Mouse (Mus musculus) frontal cortex, postnatal 25 days (tissue): Measurements from ENCODE around the gene Il27.
"Not testable (repeated sequence)": the region's sequence is repeated elsewhere in the genome, so short reads cannot be mapped to it uniquely, and the experiment has no call there.

Experiments
- DNase-seq, 2 experiments: peaks; one replicate each; pipeline ENCODE4 v3.0.0; 2022; ENCODE audit warnings: low spot score in 2 of 2

The Il27 gene

DNA sequence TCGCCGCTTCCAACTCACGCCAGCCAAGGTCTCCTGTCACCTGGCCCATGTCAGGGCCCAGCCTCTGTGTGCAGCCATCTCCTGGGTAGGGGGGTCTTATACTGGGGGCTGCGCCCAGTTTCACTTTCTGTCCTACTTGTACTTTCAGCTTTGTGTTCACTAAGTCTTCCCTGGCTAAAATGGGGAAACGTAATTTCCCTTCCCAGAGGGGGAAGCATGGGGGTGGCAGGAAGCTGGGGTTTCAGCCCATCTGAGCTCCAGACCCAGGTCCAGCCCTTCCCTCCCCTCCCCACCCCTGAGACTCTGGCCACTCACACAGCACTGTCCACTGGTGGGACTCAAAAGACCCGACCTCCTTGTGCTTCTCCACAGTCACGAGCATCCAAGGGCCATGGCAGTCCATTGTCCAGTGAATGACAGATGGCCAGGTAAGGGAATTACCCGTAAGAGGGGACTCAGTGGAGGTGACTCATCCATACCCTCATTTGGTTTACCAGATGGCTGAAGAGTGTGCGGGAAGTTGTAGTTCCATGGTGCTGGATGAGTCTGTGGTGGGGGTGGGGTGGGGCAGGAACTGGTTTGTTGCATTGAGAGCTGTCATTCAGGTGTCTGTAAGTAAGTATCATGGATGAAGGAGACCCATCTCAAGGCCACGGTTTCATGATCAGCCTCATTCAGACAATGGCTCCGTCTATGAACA is at the start of gene Il27:
Gene Il27 (minus strand): TSS at position 80 of the 700 bp plus-strand sequence.
- DNase-seq: no peak

DNA sequence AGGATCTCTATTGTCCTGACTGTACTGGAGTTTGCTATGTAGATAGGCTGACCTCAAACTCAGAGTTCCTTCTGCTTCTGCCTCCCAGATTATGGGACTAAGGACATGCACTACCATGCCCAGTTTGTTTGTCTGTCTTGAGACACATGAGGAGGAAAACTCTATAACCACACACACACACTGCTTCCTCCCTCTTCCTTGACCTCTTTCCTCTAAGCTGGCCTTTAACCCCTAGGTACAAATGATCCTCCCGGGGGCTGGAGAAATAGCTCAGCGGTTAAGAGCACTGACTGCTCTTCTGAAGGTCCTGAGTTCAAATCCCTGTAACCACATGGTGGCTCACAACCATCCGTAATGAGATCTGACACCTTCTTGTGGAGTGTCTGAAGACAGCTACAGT is 49.6 kb upstream of the Il27 start:
- no peak for DNase-seq

DNA sequence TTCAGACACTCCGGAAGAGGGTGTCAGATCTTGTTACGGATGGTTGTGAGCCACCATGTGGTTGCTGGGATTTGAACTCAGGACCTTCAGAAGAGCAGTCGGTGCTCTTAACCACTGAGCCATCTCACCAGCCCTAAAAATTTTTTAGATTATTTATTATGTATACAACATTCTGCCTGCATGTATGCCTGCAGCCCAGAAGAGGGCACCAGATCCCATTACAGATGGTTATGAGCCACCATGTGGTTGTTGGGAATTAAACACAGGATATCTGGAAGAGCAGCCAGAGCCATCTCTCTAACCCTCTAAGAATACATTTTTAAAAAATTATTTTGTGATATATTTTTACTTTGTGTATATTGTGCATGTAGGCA is 48.5 kb upstream of the Il27 start:
- DNase-seq: not testable (repeated sequence)

DNA sequence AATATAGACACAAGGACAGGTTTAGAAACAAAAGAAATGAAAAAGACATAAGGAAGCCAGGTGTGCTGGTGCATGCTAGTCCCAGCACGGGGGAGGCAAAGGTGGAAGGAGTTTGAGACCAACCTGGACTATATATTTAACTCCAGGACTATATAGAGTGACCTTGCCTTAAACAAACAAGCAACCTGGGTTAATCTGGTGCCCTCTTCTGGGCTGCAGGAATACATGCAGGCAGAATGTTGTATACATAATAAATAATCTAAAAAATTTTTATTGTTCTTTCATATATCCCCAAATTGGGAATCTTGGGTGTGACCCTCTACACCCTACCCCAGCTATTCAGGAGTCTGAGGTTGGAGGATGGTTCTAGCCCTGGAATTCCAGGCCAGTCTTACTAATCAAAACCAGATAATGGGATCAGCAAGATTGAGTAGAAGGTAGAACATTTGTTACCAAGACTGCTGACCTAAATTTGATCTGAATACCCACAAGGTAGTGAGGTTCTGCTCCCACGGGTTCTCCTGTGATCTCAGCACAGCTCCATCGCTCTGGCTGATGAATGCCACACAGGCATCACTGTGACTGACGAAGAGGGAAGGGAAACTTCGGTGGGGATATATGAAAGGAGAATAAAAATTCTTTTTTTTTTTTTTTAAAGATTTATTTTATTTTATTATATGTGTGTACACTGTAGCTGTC is 48.0 kb upstream of the Il27 start:
- DNase-seq: no peak

DNA sequence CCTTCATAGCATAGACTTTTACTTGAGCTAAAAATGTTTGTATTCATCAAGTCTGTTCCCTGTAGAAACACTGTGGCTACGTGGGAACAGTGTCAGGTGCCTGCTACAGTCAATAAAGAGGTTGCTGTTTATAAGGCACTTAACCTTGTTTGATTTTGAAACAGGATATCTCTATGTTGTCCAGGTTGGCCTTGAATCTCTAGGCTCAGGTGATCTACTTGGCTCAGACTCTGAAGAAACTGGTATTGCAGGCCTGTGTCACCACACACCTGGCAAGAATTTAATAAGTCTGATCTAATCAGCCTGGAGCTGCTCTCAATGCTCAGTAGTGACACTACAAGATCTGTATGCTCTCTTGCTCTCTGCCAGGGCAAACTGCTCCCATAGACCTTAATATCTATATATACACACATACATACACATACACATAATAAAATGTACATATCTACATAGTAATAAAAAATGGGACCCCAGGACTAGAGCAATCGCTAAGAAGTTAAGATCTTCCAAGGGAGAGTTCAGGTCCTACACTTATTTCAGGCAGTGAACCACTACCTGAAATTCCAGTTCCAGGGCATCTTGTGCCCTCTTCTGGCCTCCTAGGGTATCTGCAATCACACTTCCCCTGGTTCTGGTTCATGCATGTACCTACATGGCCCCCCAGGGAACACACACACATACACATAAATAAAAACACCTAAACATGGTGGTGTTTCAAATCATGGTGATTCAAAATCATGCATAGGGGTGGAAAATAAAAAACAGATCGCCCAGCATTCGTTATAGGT is 42.2 kb upstream of the Il27 start:
- DNase-seq: peak in 1 of 2 experiments; percentile 11

DNA sequence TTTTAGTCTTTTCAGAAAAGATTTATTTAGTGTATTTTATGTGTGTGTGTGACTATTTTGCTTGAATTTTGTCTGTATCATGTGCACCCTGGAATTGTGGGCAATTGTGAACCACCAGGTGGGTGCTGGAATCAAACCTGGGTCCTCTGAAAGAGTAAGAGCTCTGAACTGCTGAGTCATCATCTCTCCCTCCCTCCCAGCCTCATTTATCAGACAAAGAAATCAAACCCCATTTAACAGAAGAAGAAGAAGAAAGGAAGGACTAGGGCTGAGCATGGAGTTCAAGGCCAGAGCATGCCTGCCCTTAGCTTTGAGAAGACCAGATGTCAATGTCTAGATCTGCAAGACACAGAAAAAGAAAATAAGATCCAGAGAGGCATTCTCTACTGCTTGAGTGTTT is 40.6 kb upstream of the Il27 start:
- no peak for DNase-seq

DNA sequence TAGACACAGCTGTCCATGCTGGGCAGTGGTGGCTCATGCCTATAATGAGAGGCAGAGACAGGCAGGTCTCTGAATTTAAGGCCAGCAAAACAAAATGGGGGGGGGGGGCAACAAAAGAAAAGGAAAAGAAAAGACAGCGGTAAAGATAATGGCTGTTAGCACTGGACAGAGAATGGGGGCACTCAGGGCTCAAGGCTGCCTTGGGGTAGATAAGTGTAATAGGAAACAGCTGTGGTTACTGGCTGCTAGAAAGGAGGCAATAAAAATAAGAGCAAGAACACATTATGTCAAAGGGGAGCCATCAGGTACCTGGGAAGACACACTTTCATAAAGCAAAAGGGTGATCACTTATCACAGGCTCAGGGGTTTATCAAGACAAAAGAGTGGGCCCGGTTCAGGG is 37.7 kb upstream of the Il27 start:
- DNase-seq: no peak

DNA sequence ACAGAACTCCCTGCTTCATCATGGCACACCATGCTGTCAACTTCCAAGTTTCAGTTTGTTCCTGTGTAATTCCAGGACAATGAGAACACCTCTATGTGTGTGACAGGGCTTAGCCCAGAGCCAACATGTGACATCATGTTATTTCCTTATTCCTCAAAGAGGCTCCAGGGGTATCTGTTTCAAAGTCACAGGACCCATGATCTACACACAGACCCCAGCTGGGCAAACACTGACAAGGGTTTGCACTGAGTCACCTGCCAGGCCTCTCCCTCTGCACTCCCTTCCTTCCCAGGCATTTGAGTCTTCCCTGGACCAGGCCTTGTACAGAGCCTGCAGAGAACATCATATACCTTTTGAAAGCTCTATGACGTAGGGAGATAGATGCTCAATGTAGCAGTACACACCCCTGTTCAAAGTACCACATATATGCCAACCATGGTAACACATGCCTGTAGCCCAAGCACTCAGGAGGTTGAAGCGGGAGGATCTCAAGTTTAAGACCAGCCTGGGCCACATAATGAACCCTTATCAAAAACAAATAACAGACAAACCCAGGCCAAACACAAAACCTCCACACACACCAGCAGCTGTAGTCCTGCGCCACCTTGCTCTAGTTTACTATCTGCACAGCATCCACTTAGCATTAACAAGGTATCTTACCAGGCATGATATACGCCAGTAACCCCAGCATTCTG is 36.2 kb upstream of the Il27 start, which contains the start of gene Nupr1:
Gene Nupr1 (minus strand): TSS at position 38 of the 695 bp plus-strand sequence.
- DNase-seq: no peak

DNA sequence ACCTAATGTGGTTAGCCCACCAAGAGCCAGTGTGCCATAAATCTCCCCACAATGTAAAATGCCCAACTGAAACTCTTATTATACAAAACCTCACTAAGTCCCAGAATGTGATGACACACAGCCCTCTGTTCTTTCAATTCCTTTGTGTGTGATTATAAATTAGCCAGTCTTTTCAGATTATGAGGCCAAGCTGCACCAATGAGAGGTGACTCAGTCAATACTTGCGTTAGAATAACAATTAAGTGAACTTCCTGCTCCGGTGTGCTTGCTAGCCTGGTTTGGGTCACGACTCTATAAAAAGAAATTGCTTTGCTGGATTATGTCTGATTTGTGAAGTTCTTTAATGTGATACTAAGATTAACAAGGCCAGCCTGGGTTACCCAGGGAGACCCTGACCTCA is 35.2 kb upstream of the Il27 start:
- DNase-seq: no peak

DNA sequence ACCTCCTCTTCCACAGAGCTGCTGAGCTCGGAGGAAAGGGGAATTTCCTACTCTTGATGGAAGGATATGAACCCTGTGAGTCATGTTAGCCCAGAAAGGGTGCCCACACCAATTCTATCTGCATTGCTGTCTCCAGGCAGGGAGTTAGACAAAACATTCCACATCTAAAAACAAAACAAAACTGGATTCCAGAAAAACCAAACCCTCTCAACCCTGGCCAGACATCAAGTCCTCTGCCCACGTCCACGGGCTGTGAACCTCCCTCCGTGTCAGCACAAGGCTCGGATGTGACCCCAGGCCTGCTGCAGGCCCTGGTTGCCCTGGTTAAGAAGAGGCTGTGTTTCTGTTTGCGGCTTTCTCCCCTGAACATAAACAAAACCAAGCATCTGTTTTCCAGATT is 33.4 kb upstream of the Il27 start:
- no peak for DNase-seq

DNA sequence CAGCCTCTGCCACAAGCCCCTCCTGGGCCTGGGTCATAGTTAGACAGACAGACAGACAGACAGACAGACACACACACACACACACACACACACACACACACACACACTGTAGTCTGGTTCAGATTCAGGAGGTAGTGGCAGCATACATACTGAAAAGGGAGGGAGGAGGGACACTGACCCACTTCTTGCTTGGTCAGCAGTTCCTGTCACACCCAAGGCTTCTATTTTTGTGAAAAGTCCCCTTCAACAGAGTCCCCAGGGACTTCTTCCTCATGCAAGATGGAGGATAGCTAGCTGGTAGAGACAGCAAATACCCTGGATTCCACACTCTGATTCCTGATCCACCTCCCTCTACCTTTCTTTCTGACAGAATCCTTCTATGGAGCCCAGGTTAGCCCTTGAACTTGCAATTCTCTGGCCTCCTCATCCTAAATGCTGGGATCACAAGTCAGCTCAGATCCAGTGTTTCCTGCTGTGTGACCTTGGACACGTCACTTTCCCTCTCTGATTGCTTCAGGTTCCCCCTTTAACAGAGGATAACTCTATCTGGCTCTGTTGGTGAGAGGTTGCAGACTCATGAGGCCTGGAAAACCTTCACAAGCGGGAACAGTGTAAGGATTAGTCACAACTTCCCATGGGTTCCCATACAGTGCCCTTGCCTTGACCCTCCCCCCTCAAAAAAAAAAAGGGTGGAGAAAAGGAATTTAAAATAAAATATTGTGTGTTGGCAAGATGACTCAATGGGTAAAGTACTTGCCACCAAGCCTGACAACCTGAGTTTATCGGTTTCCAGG is 31.3 kb upstream of the Il27 start:
- no peak for DNase-seq

DNA sequence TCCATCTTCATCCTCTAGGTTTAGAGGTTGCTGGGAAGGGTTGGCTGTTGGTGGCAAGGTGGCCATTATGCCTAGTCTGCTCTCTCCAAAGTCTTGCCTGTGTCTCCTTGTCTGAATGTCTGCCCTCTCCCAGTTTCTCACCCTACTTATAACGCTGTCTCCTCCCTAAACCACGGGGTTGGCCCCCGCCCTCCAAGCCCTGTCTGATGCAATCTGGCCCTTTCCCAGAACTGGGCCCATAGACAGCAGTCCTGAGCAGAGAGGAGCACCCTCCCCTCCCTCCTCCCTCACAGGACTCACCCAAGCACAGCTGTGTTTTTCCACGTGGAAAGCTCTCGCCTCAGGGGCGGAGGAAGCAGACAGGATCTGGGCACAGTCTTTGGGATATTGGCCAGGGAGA is 30.6 kb upstream of the Il27 start:
- DNase-seq: peak in 1 of 2 experiments; percentile 10

DNA sequence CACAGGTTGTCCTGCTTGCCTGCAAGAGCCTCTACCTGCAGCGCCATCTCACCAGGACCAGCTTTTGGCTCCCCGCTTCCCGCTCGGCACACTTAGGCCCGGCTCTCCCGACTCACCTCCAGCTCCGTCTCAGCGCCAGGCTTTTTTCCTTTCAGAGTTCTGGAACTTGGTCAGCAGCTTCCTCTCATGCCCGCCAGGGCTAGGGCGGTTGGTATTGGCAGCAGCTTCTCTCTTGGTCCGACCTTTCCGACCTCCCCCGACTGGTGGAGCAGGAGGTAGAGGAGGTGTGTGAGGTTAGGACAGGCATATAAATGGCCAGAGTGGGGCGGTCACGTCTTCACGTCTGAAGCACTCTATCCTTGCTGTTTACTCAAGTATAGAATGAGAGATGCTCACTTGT is 30.0 kb upstream of the Il27 start:
- DNase-seq: no peak

DNA sequence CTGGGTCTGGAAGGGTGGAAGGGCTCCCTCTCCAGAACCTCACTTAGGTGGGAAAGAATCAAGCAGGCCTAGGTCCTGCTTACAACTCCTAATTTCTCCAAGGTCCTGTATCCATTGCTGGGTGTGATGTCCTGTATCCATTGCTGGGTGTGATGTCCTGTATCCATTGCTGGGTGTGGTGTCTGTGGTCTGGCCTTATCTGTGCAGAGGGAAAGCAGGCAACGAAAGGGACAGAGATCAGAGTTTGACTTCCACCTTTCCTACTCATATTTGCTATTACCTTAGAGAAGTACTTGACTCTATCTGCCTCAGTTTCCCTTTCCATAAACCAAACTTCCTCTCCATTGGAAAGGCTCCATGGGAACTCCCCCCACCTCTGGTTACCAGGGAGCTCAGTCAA is 28.6 kb upstream of the Il27 start:
- no peak for DNase-seq

DNA sequence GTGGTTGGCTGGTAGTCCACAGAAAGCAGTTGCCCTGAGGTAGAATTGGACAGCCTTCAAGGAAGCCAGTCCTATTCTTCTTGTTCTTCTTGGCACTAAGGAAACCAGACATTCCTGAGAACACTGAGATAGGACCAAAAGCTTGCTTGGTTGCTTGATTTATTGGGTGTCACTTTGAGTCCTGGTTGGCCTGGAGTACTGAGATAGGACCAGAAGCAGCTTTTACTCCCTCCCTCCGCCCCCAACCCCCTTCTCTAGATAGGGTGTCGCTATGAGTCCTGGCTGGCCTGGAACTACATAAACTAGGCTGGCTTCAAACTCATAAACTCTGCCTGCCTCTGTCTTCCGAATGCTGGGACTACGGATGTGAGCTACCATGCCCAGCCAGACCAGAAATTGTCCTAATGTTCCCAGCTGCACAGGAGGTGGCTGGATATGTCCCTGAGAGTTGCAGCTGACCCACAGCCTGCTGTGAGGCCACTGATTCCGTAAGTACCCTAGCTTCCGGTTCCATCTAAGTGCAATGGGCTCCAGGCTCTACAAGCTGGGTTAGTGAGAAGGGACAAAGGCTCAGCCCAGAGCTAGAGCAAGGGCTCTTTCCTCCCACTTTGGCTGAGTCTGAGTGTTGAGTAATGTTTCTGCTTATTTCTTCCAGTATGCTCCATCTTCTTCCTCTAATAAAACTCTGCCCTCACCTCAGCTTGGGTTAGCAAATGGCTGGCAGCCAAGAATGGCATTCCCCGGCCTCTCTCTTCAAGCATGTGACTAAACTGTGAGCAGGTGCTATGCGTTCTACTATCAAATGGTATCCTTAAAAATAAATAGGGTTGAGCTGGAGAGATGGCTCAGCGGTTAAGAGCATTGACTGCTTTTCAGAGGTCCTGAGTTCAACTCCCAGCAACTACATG is 27.0 kb upstream of the Il27 start:
- no peak for DNase-seq

DNA sequence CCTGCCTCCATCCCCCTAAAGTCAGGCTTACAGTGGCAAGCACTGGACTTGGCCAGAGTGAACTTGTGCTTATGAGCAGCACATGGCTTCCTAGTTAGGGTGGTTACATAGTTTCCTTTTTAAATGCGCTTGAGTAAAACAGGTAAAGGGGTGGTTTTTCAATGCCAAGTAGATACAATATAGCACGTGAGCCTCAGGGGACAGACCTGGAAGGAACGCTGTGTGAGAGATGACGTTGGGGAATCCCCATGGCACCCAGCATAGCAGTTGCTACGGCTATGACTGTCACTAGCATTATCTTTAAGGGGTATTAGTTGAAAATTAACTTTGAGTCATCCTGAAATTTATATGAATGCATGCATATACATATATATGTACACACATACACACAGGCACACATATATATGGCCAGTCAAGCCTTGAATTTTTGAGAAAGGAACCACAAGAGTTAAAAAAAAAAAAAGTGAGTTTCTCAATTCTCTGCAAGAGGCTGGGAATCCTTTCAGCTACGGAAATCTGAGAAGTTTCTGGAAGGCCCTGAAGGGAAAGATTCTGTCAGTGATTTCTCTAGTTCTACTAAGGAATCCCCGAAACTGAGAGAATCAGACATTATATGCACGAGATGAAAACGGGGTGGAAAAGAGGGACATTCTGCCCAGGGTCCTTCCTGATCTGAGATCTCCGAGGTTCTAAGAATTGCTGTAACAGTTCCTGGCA is 25.0 kb upstream of the Il27 start:
- no peak for DNase-seq

DNA sequence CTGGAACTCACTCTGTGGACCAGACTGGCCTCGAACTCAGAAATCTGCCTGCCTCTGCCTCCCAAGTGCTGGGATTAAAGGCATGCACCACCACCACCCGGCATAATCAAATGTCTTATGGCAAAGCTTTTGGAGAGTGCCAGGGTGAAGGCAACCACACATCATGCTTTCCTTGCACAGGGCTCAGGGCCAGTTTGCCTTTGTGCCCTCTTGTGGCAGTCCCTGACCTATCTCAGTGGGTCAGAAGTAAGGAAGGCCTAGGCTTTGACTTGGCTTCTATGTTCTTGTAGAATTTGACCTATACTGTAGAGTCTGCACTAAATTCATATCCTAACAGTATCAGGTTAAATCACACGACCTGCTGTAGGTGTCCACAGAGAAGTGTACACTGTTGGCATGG is 22.0 kb upstream of the Il27 start:
- no peak for DNase-seq

DNA sequence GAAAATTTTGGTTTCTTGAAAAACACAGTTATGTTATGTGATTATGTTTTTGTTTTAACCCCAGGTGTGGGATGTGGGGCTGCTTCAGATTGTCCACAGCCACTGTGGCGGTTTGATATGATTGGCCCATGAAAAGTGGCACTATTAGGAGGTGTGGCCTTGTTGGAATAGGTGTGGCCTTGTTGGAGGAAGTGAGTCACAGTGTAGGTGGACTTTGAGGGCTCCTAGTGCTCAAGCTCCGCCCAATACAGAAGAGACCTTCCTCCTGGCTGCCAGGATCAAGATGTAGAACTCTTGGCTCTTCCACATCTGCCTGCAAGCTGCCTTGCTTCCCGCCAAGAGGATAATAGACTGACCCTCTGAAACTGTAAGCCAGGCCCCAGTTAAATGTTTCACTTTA is 18.0 kb upstream of the Il27 start:
- no peak for DNase-seq

DNA sequence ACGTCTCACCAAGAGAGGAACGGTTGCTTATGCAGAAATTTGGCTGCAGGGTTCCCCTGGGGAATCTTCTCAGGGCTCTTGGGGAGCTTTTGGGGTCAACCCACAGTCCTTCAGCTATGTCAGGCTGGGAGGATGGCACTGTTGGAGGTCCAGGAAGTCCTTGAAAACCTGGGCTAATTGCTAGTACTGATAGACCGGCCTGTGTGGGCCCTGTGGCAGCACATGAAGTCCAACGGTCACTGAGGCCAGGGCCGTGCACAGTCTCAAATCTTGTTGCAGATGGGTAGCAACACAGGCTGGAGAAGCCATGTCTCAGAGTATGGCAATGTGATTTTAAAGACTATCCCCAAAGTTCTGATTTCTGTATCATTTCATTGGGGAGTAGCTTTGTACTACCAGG is 13.1 kb upstream of the Il27 start:
- DNase-seq: no peak

DNA sequence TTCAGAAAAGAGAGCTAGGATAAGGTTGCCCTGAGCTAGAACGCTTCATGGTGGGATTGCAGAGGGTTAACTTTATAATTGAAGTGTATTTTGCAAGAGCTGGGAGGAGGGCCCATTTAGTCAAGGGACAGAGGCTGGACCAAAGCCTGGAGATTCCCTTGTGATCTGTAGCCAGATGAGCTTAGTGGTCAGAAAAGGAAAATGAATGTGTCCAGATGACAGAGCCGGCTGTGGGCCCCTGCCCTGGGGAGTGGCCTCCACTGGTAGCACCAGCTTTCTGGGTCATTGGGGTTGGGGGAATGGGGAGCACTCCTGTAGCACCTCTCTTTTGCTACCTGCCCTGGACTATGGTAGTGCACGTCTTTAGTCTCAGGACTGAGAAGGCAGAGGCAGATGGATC is 12.3 kb upstream of the Il27 start:
- no peak for DNase-seq
